Mouse (Mus musculus) thymus, postnatal 25 days (tissue): ENCODE data around the gene Nln.

Source experiments
- DNase-seq: peaks from one replicate; pipeline ENCODE4 v3.0.0; 2022

Gene Nln

DNA sequence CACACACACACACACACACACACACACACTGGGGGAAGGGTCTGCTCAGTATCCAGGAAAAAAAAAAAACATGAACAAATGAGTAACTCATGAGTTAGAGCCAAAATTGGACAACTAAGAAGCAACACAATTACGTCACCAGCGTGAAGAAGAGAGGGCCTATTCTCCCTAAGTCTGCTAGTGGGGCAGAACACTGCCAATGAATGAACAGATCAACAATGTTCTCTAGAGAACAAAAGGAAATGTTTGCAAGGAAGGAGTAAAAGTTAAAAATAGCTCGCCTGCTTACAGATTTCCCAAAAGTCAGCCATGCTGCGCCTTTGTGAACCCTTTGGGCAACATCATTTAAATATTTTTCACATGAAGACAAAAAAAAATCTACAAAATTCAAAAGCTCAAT lies 69.6 kb downstream of the Nln start:
- DNase-seq: no peak

DNA sequence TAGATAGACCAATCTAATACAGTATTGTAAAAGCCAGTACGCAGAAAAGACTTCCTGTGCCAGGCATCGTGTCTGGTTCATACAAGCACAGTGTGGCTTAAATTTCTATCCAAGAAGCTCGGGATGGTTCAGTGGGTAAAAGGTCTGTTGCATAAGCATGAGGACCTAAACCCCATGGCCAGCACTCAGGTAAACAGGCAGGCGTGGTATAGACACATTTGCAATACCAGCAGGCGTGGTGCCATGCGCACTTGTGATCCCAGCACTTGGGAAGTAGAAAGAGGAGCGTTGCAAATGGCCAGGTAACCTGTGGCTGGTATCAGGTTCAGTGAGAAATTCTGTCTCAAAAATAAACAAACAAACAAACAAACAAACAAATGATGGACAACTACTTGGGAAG lies 70.5 kb downstream of the Nln start:
- DNase-seq: no peak

DNA sequence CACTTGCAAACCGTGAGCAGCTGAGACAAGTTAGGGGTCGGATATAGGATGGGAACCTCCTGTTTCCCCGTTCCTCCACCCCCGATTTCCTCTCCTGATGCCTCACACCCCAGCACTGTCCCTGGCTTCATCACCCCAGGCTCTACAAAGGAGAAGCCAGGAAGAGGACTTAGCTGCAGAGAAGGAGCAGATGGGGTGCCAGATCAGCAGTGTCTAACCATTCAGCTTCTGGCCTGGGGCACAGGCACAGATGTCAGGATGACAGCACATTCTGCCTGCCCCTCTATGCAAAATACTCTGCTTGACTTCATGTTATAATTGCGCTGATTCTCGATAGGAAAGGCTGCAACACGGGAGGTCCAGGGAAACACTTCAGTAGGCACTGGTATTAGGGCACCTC lies 71.1 kb downstream of the Nln start:
- DNase-seq: no peak

DNA sequence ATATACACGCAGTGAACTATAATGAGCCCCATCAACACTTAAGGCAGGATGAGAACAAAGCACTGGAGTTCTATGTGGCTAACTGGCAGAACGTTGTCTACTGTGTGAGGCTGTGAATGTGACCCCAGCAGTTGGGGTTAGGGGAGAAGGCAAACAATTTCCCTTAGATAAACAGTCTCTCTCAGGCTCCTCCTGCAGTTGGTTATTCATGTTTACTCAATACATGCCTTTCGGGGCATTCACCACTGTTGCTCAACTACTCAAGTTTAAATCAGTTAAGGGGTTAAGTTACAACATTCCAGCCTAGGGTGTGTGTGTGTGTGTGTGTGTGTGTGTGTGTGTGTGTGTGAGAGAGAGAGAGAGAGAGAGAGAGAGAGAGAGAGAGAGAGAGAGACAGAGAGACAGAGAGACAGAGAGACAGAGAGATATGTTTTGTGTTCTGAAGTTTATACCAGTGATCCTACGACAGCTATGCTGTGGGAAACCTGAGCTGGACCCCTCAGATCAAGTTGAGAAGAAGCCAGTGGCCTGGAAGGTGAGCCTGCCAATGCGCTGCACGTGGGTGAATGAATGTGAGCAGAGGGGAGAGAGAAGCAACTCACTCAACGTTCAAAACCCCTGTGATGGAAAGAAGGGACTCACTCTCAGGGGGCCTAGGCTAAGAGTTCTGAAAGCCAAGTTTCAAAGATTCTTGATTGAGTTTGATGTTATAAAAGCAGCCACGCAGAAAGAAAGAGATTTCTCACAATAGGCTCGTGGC lies 71.7 kb downstream of the Nln start:
- DNase-seq: no peak

DNA sequence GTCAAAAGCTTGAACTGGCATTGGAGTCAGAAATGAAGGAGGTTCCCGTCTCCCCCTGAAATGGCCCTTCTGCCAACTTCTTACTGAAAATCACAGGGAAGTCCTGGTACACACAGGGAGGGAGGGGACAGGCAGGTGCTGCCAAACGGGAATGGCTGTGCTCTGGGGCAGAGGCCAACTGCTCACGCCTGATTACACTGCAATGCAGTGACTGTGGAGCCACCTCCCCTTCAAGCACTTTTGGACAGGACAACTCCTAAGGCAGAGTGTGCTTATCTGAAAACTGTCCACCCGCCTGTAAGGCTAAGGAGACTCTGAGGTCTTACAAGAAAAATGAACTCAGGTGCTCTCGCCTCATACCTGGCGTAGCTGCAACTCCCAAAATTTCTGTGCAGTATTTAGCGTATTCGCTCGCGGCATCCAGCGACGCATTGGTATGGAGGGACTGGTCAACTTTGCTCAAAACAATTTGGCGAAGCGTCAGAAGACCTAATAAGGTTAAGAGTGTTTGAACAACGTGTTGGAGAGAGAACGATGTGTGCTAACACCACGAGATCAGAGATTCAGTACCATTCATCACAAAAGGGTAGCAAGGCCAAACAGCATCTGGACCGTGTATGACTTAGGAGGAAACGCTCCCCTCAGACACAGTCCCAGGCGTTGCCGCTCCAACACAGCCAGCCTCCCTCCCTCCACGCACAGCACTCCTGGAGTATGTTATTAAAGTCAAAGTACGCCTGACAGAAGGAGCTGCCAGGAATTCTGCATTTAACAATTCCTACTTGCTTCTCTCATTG lies 72.7 kb downstream of the Nln start:
- no peak for DNase-seq

DNA sequence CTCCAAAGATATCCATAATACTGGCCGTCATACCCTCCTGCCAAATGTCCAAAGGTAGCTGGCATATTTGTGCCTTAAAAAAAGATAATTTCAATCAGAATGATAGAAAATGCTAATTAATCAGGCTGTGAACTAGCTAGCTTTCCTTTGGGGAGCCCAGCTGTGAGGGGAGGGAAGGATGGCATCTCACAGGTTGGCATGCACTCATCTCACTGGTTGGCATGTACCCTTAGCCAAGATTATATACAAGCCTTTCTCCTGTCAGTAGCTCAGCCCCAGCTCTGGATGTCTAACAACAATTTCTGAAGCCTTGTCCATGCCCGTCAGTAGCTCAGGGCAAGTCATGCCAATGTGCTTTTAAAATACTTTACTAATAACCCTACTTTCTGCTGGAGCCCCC lies 73.8 kb downstream of the Nln start:
- DNase-seq: no peak

DNA sequence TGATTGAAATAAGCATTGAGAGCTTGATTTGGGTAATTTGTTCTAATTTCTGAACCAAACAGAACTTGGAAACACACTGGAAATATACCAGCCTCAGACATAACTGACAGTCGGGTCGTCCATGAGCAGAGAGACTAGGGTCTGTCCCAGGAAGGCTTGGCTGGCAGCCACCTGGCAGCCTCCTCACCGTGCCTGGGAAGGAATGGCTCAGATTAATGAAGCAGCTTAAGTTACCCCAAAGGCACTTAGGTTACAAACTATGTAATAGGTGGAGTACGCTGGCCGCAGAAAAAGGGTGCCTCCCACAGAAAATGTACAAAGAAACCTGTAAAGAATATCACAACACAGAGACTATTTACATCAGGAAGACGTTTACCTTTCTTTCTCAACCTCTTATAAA lies 74.6 kb downstream of the Nln start:
- no peak for DNase-seq

DNA sequence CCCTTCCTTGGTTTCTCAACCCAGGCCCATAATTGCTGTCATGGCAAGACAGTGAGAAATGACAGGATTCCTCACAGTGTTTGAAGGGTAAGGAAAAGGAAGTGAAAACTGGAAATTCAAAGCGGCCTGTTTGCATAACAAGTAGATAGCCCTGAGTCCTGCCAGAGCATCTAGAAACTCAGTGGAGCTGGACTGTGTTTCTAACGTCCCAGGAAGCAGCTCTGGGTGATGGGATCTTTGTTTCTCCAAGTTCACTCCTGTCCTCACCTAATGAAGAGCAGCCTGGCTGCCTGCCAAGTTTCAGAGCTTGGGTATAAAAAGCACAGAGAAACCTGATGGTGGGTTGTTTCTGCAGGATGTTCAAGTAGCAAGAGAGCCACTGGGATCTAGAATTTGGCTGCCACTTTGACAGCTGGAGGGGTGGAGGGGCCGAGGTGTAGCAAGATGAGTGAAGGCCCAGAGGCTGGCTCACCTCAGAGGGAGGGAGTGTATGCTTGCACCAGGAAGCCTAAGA lies 76.7 kb downstream of the Nln start:
- no peak for DNase-seq

DNA sequence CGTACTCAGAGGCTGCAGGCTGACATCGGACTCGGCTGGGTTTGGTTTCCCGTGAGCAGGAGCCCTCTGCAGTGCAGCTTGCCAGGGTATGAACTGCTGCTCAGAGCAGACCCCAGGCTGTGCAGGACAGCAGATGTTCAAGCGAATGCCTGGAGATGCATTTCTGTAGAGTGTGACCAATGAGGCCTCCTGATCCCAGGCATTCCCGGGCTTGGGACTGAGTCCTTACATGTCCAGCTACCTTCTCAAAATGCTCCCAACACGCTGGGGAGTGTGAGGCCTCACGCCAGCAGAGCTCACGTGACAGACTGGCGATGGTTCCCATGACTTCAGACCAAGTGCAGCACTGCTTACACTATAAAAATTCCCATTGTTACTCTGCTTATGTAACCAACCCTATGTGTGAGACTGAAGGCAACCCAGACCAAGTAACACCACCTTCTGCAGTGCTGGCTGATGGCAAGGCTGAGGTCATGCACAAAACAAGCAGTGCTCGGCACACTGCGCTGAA lies 77.5 kb downstream of the Nln start:
- no peak for DNase-seq

DNA sequence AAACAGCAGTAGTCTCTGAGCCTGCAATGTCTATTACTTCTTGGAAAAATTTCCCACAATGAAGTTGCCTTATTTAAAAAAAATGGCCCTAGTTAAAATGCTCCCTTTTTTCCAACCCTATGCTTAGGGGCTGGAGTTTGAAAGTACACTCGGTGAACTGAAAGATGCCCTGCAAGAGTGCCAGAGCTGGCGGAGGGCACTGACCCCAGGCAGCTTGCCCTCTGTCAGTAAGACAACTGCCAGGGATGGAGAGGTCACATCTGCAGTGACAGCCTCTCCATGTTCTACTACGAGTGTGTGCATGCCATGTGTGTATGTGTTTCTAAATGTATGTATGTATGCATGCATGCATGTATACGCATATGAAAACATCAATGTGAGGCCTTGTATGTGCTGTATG lies 78.5 kb downstream of the Nln start:
- DNase-seq: no peak

DNA sequence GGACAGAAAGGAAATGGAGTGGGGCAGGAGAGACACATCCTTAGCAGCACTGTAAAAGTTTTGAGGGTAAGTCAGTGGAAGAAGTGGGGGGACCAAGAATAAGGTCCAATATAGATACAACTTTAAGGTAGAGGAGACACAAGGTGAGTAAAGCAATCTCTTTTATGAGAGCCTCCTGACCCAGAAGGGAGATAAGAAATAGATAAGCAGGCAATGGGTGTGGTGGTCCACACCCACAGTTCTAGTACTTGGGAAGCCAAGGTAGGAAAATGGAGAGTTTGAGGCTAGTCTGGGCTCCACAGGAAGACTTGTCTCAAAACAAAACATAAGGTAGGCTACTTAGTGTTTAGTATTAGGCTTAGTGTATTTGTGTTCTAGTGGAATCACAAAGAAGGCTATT lies 79.9 kb downstream of the Nln start:
- no peak for DNase-seq

DNA sequence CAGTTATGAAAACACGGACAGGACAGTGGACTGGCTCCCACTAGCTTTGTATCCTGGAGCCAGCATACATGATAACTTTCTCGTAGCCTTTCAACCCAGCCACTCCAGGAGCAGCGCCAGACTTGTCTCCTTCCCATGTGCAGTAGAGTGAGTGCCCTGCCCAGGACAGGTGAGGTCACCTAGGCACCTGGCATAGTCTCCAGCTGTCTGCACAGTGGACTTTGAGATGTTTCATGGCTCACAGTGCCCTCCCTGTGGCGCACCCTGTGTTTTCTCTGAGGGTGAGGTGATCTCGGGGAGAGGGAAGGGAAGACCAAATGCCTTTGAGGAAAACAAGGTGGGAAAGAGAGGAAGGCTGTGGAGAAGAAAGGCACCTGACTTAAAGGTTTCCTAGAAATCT lies 80.3 kb downstream of the Nln start:
- no peak for DNase-seq

DNA sequence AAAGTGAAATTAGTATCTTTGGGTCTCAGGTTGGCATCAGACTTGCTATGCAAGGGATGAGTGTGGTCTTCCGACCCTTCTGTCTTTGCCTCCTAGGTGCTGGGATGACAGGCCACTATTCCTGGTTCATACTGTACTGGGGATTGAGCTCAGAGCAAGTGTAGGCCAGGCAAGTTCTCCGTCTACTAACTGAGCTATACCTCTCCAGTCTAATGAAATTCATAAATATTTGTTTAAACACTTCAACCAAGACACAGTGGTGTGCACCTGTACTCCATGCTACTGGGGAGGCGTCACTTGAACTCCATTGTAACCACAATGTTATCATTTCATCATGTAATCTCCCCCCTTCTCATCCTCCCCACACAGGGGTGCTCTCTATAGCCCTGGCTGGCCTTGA lies 82.9 kb downstream of the Nln start:
- DNase-seq: no peak

DNA sequence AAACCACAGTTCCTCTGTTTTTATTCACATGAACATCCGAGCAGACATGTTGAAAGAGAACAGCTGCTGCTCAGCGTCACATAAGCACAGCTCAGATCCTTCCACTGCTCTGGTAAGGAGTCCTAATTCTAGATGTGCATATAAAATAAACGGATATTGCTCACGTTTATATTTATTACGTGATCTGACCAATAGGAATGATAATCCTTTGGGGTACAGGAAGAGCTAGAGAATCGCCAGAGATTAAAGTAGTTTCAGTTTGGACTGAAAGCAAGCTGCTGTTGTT lies 83.8 kb downstream of the Nln start:
- no peak for DNase-seq

DNA sequence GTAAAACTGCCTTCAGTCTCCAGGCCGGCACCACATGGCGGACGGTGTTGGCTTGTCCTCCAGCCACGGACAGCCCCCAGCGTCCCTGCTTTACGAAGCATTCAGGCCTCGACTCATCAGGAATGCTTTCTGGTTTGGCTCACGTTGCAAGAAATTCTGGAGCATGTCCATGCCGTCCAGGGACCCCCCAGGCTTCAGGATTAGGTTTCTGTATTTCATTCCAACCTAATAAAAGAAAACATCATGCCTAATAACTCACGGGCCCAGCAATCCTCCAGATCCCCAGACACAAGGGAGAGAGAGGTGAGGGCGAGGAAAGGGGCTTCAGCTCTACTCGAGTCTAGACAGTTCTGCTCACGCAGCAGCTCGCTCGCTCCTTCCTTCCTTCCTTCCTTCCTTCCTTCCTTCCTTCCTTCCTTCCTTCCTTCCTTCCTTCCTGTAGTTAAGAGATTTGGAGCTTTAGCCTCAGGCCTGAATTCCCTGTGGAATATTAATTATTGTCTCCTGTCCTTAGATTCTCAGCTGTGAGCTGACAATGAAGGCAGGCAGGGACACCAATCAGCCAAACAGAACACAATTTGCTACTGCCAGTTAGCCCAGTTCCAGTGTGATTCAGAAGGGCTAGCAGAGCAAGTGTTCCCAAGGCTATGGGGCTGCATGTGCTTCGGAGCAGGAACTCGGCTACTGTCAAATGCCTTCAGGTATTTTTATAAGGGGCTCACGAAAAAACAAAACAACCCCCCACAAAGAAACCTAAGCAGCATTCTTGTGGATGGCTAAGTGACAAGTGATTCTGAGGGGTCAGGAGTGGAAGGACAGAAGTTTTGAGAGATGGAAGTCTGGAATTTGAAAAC lies 84.3 kb downstream of the Nln start:
- no peak for DNase-seq

DNA sequence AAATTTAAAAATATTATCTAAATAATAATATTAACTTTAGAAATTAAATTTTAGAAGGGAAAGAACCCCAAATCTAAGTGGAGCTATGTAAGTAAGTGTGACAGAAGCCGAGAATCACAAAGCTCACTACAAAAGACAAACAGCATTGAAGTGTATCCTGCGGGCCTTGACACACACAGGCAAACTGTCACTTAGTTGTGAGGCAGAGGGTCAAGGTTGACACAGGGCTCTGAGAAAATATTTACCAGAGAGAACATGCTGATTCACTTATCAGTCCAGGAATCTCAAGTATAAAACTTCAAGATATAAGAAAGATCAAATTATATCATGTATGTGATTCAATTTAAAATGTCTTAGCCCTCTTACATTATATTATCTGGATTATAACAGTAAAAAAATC lies 85.1 kb downstream of the Nln start:
- no peak for DNase-seq

DNA sequence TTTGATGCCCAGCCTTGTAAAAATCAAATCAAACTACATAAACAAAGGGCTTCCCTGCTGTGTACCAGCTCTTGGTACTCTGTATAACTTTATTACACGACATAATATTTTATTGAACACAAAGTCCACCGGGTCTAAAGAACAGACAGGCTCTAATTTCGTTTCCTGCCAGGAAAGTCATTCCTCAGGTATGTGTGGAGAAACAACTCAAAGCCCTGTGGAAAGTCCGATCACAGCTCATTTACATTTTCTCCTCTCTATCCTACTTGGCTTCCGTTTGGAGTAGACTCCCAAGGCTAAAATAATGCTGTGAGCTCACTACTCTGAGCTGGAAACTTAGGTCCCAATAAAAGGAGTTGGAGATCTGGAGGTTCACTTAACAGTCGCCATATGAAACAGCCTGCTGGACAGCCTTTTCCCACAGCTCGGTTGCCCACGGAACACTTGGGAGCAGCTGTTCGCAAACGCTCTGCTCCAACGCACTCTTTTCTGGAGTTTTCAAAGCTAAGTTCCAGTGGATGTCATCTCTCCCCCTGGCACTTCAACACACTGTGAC lies 86.0 kb downstream of the Nln start:
- no peak for DNase-seq

DNA sequence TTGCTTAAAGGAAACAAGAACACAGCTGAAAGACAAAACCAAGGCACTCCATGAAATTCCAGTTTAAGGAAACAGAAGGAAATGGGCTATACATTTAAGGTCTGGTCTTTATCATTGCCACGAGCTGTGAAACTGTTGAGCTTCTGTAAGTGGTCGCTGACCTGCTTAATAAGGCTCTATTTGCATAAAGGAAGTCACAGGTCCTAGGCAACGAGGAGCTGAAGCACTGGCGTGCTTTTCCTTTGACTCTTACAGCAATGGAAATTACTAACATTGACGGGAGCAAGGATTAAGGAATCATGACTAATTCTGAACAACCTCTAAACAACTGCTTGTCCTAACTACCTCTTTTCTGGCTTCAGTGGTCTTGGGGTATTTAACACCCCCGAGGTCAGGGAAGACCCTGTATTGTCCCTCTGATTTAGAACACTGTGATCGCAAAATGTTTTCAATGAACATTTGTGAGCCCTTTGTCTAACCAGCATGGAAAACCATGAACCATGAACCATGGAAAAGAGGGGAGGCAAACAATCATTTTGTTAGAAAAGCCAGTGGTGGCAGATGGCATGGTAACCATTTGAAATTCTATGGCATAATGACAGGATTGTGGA lies 90.8 kb downstream of the Nln start:
- DNase-seq: no peak

DNA sequence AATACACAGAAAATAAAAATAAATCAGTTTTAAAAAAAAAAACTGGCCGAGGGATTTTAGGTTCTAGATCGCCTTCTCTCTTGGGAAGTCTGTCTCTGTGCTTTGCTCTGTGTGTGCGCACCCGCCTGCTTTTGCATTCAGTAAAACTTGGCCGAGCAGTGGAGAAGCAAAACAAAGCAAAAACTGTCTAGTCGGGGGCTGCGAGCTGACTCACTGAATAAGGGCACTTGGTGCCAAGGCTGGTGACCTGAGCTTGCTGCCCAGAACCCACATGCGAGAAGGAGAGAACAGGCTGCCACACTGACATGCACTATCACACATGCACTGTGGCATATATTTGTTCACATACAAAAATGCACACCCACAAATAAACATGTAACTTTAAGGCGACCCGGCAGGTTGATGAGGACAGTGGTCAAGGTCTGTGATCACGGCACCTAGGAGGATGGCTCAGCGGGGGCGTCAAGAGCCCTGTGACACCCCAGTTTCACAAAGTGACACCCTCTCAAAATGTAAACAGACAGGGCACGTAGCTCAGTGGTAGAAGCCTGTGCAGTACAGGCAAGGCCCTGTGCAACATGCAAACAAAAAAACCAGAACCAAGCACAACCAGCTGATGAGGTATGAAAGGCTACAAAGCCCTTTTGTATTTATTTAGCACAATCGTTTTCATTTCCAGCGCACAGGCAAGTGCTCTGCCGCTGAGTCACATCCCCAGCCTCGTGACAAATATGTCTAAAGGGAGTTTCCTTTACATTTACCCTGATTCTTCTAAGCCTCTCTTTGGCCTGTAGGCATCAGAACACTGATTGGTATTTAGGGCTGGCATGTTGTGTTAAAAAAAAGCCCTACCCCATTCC lies 93.9 kb downstream of the Nln start:
- no peak for DNase-seq

DNA sequence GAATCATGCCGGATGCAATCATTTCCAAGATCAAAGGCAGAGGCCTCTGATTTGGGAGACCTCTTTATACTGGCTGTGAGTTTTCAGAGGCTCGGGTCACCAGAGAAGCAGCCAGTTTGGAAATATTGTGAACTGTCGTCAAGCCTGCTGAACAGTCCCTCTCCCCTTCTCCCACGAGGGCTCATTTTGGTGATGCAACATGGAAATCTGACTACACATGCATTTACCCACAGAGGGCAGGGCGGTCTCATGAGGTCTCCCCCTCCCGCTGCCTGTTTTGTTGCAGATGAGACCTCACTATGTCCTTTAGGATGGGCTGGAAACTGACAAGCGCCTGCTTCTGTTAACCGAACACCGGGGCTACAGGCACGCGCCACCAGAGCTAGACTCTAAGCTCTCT lies 95.4 kb downstream of the Nln start:
- DNase-seq: no peak

DNA sequence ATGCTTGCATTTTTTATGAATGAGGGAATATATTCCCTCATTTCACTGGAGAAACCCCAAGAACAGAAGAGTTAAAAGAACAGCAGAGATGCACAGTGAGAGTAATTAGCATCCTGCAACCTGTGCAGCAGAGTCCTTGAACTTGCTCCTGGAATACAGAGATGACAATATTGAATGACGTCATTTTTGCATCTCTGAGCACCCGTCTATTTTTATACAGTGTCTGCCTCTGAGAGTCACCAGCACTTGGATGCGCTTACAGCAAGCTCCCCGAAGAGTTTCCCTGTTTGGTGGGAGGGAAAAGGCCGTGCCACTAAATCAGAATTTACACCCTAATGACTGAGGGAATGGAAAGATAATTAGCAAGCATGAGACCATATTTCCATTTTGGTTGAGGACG lies 96.0 kb downstream of the Nln start:
- DNase-seq: no peak
